Mouse (Mus musculus): ENCODE measurements at regions not wholly inside any gene's neighbourhood (a gene's known extent, or its start where the extent isn't known, plus 50 kb on each side); places are given as distances from the start of the nearest gene placed in this dataset.

- no peaks in the 10 kb centered on the region for H3K27me3 ChIP-seq
- H3K9me3 ChIP-seq: no peaks in the 10 kb centered on the region
- ATAC-seq (ENCODE audit: insufficient number of reproducible peaks, insufficient read depth, low FRiP score, low TSS enrichment, low read depth): no peak
- H3K36me3 ChIP-seq: peaks cover 31% of the 10 kb centered on the region
- peak overlapping the region; percentile 96 for H3K9ac ChIP-seq
- H3K27ac ChIP-seq: peak overlapping the region; percentile 100
- peak overlapping the region; percentile 72 for H3K4me3 ChIP-seq
- peaks cover 37% of the 10 kb centered on the region for H3K4me1 ChIP-seq
- H3K4me2 ChIP-seq: peak overlapping the region; percentile 75
- 12% methylated on average over 7 of the region's 7 CpGs for WGBS
Measured at GRCm38 (mm10) chr9:41585012-41585411, 423.5 kb upstream of the Ubash3b start.

GRCm38 (mm10) chr9:41583711-41584329, 422.3 kb upstream of the Ubash3b start:
- Histone ChIP-seq H3K4me1 (peaks cover 32% of the 10 kb centered on the region), H3K27me3 (no peaks in the 10 kb centered on the region), H3K36me3 (peaks cover 20% of the 10 kb centered on the region), H3K9ac (peak overlapping the region; percentile 96), H3K27ac (peak overlapping the region; percentile 100), H3K4me2 (peak overlapping the region; percentile 75), H3K9me3 (no peaks in the 10 kb centered on the region), H3K4me3 (peak overlapping the region; percentile 72)
- WGBS: 4% methylated on average over 8 of the region's 8 CpGs
- no peak for ATAC-seq (ENCODE audit: insufficient number of reproducible peaks, insufficient read depth, low FRiP score, low TSS enrichment, low read depth)

GRCm38 (mm10) chr9:41583276-41583675, 421.8 kb upstream of the Ubash3b start:
- Histone ChIP-seq H3K27me3 (no peaks in the 10 kb centered on the region), H3K9me3 (no peaks in the 10 kb centered on the region), H3K27ac (peak overlapping the region; percentile 100), H3K36me3 (peaks cover 14% of the 10 kb centered on the region), H3K4me3 (peak overlapping the region; percentile 72), H3K4me1 (peaks cover 32% of the 10 kb centered on the region), H3K9ac (peak overlapping the region; percentile 96), H3K4me2 (peak overlapping the region; percentile 75)
- 10% methylated on average over 8 of the region's 8 CpGs for WGBS
- no peak for ATAC-seq (ENCODE audit: insufficient number of reproducible peaks, insufficient read depth, low FRiP score, low TSS enrichment, low read depth)

DNA sequence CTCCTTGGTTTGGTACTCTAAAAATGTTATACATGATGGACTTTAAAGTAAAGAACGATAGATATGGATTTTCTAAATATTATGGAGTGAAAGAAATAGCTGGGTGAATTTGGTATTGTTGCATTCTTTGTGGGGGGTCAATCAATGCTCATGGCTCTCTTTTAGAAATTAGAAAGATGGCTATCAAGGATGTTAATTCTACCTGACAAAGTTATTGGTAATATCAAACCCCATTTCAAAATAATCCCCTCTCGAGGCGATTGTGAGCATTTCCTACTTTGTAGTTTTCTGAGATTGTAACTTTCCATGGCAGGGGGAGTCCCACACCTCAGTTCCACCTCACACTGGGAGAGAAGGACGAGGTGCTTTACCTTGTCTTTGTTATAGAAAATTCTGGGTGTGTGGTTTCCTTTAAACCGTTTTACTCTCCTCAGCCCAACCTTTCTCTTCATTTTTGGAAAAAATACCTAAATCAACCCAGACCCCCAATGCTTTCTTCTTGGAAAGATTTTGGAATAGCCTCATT, 421.3 kb upstream of the Ubash3b start:
- Histone ChIP-seq H3K9ac (peak overlapping the region; percentile 96), H3K27ac (peak overlapping the region; percentile 100), H3K9me3 (no peaks in the 10 kb centered on the region), H3K27me3 (no peaks in the 10 kb centered on the region), H3K36me3 (peaks cover 12% of the 10 kb centered on the region), H3K4me3 (peak overlapping the region; percentile 72), H3K4me1 (peaks cover 33% of the 10 kb centered on the region), H3K4me2 (peak overlapping the region; percentile 75)
- 5% methylated on average over 5 of the region's 5 CpGs for WGBS
- ATAC-seq (ENCODE audit: insufficient number of reproducible peaks, insufficient read depth, low FRiP score, low TSS enrichment, low read depth): no peak

DNA sequence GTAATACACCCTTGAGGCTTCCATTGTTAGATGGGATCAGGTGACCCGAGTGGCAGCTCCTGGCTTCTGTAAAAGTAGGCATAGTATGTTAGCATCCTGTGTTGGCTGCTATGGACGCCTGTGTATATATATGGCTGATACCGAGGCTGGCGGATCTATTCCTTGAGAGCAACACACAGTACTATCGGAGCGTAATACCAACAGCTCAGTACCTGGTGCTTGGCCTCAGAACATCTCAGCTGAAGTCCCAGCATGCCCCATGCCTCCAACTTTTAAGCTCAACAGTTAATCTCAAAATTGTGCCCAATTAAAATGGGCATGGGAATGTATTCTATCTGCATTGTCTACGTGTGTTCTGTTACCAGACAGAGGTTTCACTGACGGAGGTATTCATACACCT, 420.7 kb upstream of the Ubash3b start:
- Histone ChIP-seq H3K36me3 (0 out of 2 replicates have a peak, but pooled peaks cover 7% of the 10 kb centered on the region), H3K27me3 (no peaks in the 10 kb centered on the region), H3K4me1 (peaks cover 31% of the 10 kb centered on the region), H3K27ac (peak overlapping the region; percentile 100), H3K9me3 (no peaks in the 10 kb centered on the region), H3K4me3 (peak overlapping the region; percentile 72), H3K4me2 (peak overlapping the region; percentile 75), H3K9ac (peak overlapping the region; percentile 96)
- WGBS: 3% methylated on average over 8 of the region's 8 CpGs
- peak; percentile 26; the same call in 1 of the 2 replicates for ATAC-seq (ENCODE audit: insufficient number of reproducible peaks, insufficient read depth, low FRiP score, low TSS enrichment, low read depth)

DNA sequence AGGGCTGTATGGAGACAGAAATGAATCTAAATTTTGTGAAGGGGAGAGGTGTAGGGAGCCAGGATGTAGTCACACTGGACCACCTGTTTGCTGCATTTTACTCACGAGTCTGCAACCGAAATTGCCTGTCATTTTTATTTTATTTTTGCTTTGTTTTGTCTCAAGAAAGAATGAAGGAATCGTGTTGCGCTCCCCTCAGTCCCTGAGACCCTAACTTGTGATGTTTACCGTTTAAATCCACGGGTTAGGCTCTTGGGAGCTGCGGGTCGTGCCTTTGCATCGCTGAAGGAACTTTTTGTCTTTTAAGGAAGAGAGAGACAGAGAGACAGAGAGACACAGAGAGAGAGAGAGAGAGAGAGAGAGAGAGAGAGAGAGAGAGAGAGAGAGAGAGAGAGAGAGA, 420.2 kb upstream of the Ubash3b start:
- no peaks in the 10 kb centered on the region for H3K27me3 ChIP-seq
- peak overlapping the region; percentile 72 for H3K4me3 ChIP-seq
- no peaks in the 10 kb centered on the region for H3K9me3 ChIP-seq
- H3K27ac ChIP-seq: peak overlapping the region; percentile 100
- peaks cover 26% of the 10 kb centered on the region for H3K4me1 ChIP-seq
- H3K36me3 ChIP-seq: 0 out of 2 replicates have a peak, but pooled peaks cover 3% of the 10 kb centered on the region
- peak overlapping the region; percentile 96 for H3K9ac ChIP-seq
- peak overlapping the region; percentile 75 for H3K4me2 ChIP-seq
- no peak for ATAC-seq (ENCODE audit: insufficient number of reproducible peaks, insufficient read depth, low FRiP score, low TSS enrichment, low read depth)
- WGBS: 3% methylated on average over 9 of the region's 9 CpGs

- Histone ChIP-seq H3K4me3 (peak overlapping the region; percentile 72), H3K36me3 (0 out of 2 replicates have a peak, but pooled peaks cover 2% of the 10 kb centered on the region), H3K9ac (peak overlapping the region; percentile 96), H3K9me3 (no peaks in the 10 kb centered on the region), H3K4me1 (peaks cover 26% of the 10 kb centered on the region), H3K4me2 (peak overlapping the region; percentile 75), H3K27me3 (no peaks in the 10 kb centered on the region), H3K27ac (peak overlapping the region; percentile 100)
- under 1% methylated on average over 14 of the region's 14 CpGs for WGBS
- peak; percentile 27; the same call in 1 of the 2 replicates for ATAC-seq (ENCODE audit: insufficient number of reproducible peaks, insufficient read depth, low FRiP score, low TSS enrichment, low read depth)
Measured at GRCm38 (mm10) chr9:41581152-41581551, 419.7 kb upstream of the Ubash3b start.

GRCm38 (mm10) chr9:41580611-41581041, 419.1 kb upstream of the Ubash3b start:
- no peaks in the 10 kb centered on the region for H3K36me3 ChIP-seq
- peak overlapping the region; percentile 75 for H3K4me2 ChIP-seq
- no peaks in the 10 kb centered on the region for H3K9me3 ChIP-seq
- peak; percentile 56; the same call in 1 of the 2 replicates for ATAC-seq (ENCODE audit: insufficient number of reproducible peaks, insufficient read depth, low FRiP score, low TSS enrichment, low read depth)
- H3K4me3 ChIP-seq: peak overlapping the region; percentile 72
- no peaks in the 10 kb centered on the region for H3K27me3 ChIP-seq
- H3K9ac ChIP-seq: peak overlapping the region; percentile 96
- peaks cover 29% of the 10 kb centered on the region for H3K4me1 ChIP-seq
- peak overlapping the region; percentile 100 for H3K27ac ChIP-seq
- WGBS: 0% methylated on average over 13 of the region's 13 CpGs

DNA sequence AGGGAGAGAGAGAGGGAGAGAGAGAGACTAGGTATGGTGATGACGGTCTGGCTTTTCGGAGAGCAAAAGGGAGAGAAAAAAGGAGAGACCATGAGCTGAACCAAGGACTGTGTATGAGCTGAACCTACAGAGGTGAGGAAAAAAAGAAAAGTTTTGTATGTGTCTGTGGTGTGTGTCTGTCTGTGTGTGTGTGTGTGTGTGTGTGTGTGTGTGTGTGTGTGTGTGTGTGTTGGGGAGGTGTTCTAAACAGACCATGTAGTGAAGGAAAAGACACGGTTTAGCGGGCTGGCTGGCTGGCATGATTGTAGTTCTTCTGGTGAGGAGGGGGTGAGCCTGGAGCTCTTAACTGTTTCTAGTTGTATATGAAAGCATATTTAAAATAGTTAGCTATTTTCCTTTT, 418.6 kb upstream of the Ubash3b start:
- H3K4me2 ChIP-seq: peak overlapping the region; percentile 75
- peak overlapping the region; percentile 96 for H3K9ac ChIP-seq
- H3K27me3 ChIP-seq: no peaks in the 10 kb centered on the region
- no peak for ATAC-seq (ENCODE audit: insufficient number of reproducible peaks, insufficient read depth, low FRiP score, low TSS enrichment, low read depth)
- no peaks in the 10 kb centered on the region for H3K9me3 ChIP-seq
- WGBS: 3% methylated on average over 4 of the region's 4 CpGs
- peak overlapping the region; percentile 100 for H3K27ac ChIP-seq
- peak overlapping the region; percentile 72 for H3K4me3 ChIP-seq
- H3K36me3 ChIP-seq: no peaks in the 10 kb centered on the region
- peaks cover 30% of the 10 kb centered on the region for H3K4me1 ChIP-seq

- Histone ChIP-seq H3K4me2 (peak overlapping the region; percentile 75), H3K27ac (peak overlapping the region; percentile 100), H3K4me3 (peak overlapping the region; percentile 72), H3K9me3 (no peaks in the 10 kb centered on the region), H3K4me1 (peaks cover 35% of the 10 kb centered on the region), H3K9ac (peak overlapping the region; percentile 96), H3K36me3 (no peaks in the 10 kb centered on the region), H3K27me3 (no peaks in the 10 kb centered on the region)
- WGBS: 13% methylated on average over 13 of the region's 13 CpGs
- peak; percentile 74 for ATAC-seq (ENCODE audit: insufficient number of reproducible peaks, insufficient read depth, low FRiP score, low TSS enrichment, low read depth)
Measured at GRCm38 (mm10) chr9:41579107-41580014, 417.9 kb upstream of the Ubash3b start.

All from embryonic facial prominence, embryonic 13.5 days (tissue).